Mouse (Mus musculus) lung, postnatal 4 days (tissue): ENCODE measurements at regions not wholly inside any gene's neighbourhood (a gene's known extent, or its start where the extent isn't known, plus 50 kb on each side); places are given as distances from the start of the nearest gene placed in this dataset.
A peak's percentile ranks its signal among the peaks of the same experiment; 100 is the strongest.

Experiments used
- DNase-seq, 2 experiments: peaks; one replicate each; pipeline ENCODE4 v3.0.0; 2021

GRCm38 (mm10) chr14:73730796-73731195 lies 69.8 kb downstream of the Gm21750 start:
- no peak for DNase-seq

- no peak for DNase-seq
Measured at GRCm38 (mm10) chr14:73732161-73732560, 71.1 kb downstream of the Gm21750 start.

- no peak for DNase-seq
Measured at GRCm38 (mm10) chr14:73750790-73751189, 89.8 kb downstream of the Gm21750 start.

GRCm38 (mm10) chr14:73759986-73760385 lies 99.0 kb downstream of the Gm21750 start:
- DNase-seq, result no peak

- DNase-seq, result no peak
Measured at GRCm38 (mm10) chr14:73772964-73773363, 111.9 kb downstream of the Gm21750 start.

- DNase-seq, result no peak
Measured at GRCm38 (mm10) chr14:73773810-73774209, 112.8 kb downstream of the Gm21750 start.

- DNase-seq, result peak in 1 of 2 experiments; percentile 39
Measured at GRCm38 (mm10) chr14:73776066-73776465, 115.0 kb downstream of the Gm21750 start.

GRCm38 (mm10) chr14:73807169-73807568 lies 146.1 kb downstream of the Gm21750 start:
- no peak for DNase-seq

GRCm38 (mm10) chr14:73838890-73839289 lies 177.9 kb downstream of the Gm21750 start:
- peak in 1 of 2 experiments; percentile 16 for DNase-seq

- DNase-seq, result no peak
Measured at GRCm38 (mm10) chr14:73861782-73862181, 200.8 kb downstream of the Gm21750 start.

- no peak for DNase-seq
Measured at GRCm38 (mm10) chr14:73874337-73874736, 213.3 kb downstream of the Gm21750 start.

- DNase-seq, result no peak
Measured at GRCm38 (mm10) chr14:73875916-73876315, 214.9 kb downstream of the Gm21750 start.

GRCm38 (mm10) chr14:73878267-73878666 lies 217.2 kb downstream of the Gm21750 start:
- DNase-seq, result no peak

- DNase-seq, result no peak
Measured at GRCm38 (mm10) chr14:73878866-73879419, 217.9 kb downstream of the Gm21750 start.

GRCm38 (mm10) chr14:73891451-73891850 lies 230.4 kb downstream of the Gm21750 start:
- no peak for DNase-seq

- DNase-seq, result no peak
Measured at GRCm38 (mm10) chr14:73894844-73895243, 233.8 kb downstream of the Gm21750 start.

GRCm38 (mm10) chr14:73895266-73895665 lies 234.2 kb downstream of the Gm21750 start:
- DNase-seq, result peak in 1 of 2 experiments; percentile 30

- DNase-seq, result no peak
Measured at GRCm38 (mm10) chr14:73899078-73899477, 238.1 kb downstream of the Gm21750 start.

- DNase-seq, result no peak
Measured at GRCm38 (mm10) chr14:73902085-73902713, 241.2 kb downstream of the Gm21750 start.

GRCm38 (mm10) chr14:73913756-73914448 lies 252.9 kb downstream of the Gm21750 start:
- no peak for DNase-seq

GRCm38 (mm10) chr14:73915990-73916389 lies 255.0 kb downstream of the Gm21750 start:
- DNase-seq, result no peak

- DNase-seq, result no peak
Measured at GRCm38 (mm10) chr14:73931095-73931494, 270.1 kb downstream of the Gm21750 start.

- DNase-seq, result no peak
Measured at GRCm38 (mm10) chr14:73947316-73947715, 286.3 kb downstream of the Gm21750 start.

- DNase-seq, result no peak
Measured at GRCm38 (mm10) chr14:73952511-73952910, 291.5 kb downstream of the Gm21750 start.
